Mouse (Mus musculus) E14TG2a.4 (cell line): Measurements from ENCODE around the gene Teddm2.
A peak's percentile ranks its signal among the peaks of the same experiment; 100 is the strongest.

Source experiments
- H3K27me3 ChIP-seq: 2 replicates; pipeline ENCODE4 v1.6.1; 2014; ENCODE audit warnings: low read length, control low read depth; ENCODE audit not compliant: insufficient read depth
- H3K36me3 ChIP-seq: 2 replicates; pipeline ENCODE4 v1.6.1; 2014; ENCODE audit warnings: low read length, control low read depth; ENCODE audit not compliant: insufficient read depth
- H3K4me1 ChIP-seq: replicated peaks from 2 replicates; pipeline ENCODE4 v1.6.1; 2014; ENCODE audit warnings: low read depth, low read length, control low read depth
- H3K4me3 ChIP-seq: replicated peaks from 2 replicates; pipeline ENCODE4 v1.5.1; 2014; ENCODE audit warnings: mild to moderate bottlenecking, low read length
- H3K9me3 ChIP-seq: 2 replicates; pipeline ENCODE4 v1.6.1; 2014; ENCODE audit warnings: low read length, control low read depth
- CTCF ChIP-seq: conservative IDR thresholded peaks from 2 replicates; pipeline ENCODE4 v1.5.1; 2014; ENCODE audit warnings: low read length
- NANOG ChIP-seq: IDR thresholded peaks from 2 replicates; pipeline ENCODE4 v1.6.1; 2014; ENCODE audit warnings: borderline replicate concordance, low read length, mixed read lengths
- POU5F1 ChIP-seq: IDR thresholded peaks from 2 replicates; pipeline ENCODE4 v1.6.1; 2014; ENCODE audit warnings: low read length, borderline replicate concordance

The Teddm2 gene

GRCm38 (mm10) chr1:153899731-153900380 lies at the start of gene Teddm2, which contains the start of gene Glul:
Gene Teddm2, minus strand, starts transcription at chr1:153900228.
Gene Glul, plus strand, starts transcription at chr1:153899944.
- peaks cover 26% of the 10 kb centered on the region for H3K36me3 ChIP-seq
- no peaks in the 10 kb centered on the region for H3K9me3 ChIP-seq
- peak within 1 kb of the TSS; percentile 91 for H3K4me3 ChIP-seq
- no peaks in the 10 kb centered on the region for H3K27me3 ChIP-seq
- TF ChIP-seq NANOG (no peak), CTCF (no peak), POU5F1 (no peak)
- peaks cover 72% of the 10 kb centered on the region for H3K4me1 ChIP-seq

DNA sequence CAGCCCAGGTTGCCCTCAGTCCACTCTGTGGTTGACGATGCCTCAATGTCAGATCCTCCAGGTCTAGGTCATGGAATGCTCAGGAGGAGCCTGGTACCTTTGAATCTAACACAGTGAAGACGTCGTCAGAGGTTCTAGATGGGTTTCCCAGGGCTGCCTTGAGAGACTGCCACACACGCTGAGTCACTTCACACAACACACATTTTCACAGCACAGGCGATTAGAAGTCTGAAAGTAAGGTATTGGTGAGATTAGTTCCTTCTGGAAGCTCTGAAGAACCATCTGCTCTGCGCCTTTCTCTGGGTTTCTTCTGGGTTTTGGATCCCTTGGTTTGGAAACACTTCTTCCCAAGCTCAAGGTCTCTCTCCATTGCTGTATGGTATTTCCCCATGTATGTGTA lies 47.8 kb upstream of the Teddm2 start:
- Histone ChIP-seq H3K4me1 (no peaks in the 10 kb centered on the region), H3K4me3 (no peak overlapping the region), H3K9me3 (peaks cover 8% of the 10 kb centered on the region; the same call in 1 of the 2 replicates), H3K36me3 (no peaks in the 10 kb centered on the region), H3K27me3 (peaks cover 6% of the 10 kb centered on the region; the same call in 1 of the 2 replicates)
- TF ChIP-seq CTCF: no peak
- no peak for TF ChIP-seq POU5F1
- no peak for TF ChIP-seq NANOG

DNA sequence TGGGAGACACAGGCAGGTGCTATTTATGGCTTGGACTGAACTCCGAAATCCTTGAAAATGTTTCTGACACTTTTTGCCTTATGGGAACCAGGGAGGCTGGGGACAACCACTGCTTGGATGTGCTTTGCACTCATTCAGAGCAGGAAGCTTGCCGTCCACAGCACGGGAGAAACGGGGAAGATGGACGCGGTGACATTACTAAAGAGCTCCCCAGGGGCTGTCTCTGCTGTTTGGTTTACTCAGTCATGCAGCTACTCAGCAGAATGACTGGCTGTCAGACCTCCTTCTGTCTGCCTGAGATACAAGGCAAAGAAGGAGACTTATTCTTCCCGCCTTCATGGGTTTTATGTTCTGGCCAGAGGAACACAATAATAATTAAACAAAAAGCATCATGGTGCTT lies 46.9 kb upstream of the Teddm2 start:
- Histone ChIP-seq H3K4me3 (no peak overlapping the region), H3K4me1 (no peaks in the 10 kb centered on the region), H3K27me3 (0 out of 2 replicates have a peak, but pooled peaks cover 2% of the 10 kb centered on the region), H3K9me3 (peaks cover 12% of the 10 kb centered on the region), H3K36me3 (no peaks in the 10 kb centered on the region)
- TF ChIP-seq POU5F1: no peak
- no peak for TF ChIP-seq NANOG
- no peak for TF ChIP-seq CTCF

DNA sequence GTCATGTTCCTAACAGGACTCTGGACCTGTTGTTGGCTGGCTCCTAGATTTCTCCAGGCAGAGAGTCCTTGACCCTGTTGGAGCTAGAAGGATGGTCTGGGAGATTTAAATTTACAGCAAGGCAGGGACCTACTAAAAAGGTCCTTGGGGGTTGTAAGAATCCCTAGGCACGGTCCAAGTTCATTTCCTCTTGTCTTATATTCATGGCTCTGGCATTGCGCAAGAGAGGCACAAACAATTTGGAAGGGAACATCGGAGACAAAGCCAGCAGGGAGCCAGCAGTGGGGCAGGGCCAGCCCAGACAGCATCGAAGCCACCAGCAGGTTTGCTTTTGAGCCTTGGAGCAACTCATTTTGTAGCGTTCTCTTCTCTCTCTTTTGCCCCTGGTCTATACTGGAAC lies 45.2 kb upstream of the Teddm2 start:
- no peaks in the 10 kb centered on the region for H3K4me1 ChIP-seq
- TF ChIP-seq POU5F1: no peak
- no peak for TF ChIP-seq NANOG
- no peak for TF ChIP-seq CTCF
- peaks cover 17% of the 10 kb centered on the region for H3K9me3 ChIP-seq
- H3K4me3 ChIP-seq: no peak overlapping the region
- no peaks in the 10 kb centered on the region for H3K27me3 ChIP-seq
- no peaks in the 10 kb centered on the region for H3K36me3 ChIP-seq

DNA sequence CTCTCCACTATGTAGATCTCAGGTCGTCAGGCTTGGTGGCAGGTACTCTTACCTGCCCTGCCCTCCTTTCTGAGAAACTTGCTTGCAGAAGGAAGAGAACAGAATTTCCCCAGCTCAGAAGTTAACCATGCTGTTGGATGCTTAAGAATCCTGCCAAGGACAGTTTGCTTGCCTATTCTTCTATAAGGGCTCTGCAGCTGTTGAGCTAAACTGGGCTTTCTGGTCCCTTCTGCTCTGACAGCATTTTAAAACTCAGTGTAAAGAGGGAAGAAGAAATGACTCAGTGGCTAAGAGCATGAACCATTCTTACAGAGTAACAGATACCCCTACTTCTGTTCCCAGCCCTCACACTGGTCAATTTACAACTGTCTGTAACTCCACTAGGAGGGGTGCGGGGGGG lies 41.0 kb upstream of the Teddm2 start:
- no peaks in the 10 kb centered on the region for H3K4me1 ChIP-seq

DNA sequence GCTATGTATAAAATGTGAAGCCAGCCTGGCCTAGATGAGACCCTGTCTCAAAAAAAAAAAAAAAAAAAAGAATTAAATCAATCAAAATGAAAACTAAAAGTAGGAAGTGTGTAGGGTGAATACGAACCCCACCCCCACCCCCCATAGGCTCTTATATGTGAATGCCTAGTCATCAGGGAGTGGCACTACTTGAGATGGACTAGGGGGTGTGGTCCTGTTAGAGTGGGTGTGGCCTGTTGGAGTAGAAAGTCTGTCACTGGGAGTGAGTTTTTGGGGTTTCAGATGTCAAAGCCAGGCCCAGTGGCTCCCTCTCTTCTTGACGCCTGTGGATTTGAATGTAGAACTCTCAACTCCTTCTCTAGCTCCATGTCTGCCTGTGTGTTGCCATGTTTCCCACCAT lies 37.0 kb upstream of the Teddm2 start:
- TF ChIP-seq POU5F1 (no peak), CTCF (no peak), NANOG (no peak)
- no peaks in the 10 kb centered on the region for H3K36me3 ChIP-seq
- no peaks in the 10 kb centered on the region for H3K27me3 ChIP-seq
- peaks cover 10% of the 10 kb centered on the region; the same call in 1 of the 2 replicates for H3K9me3 ChIP-seq
- no peak overlapping the region for H3K4me3 ChIP-seq
- peaks cover 9% of the 10 kb centered on the region for H3K4me1 ChIP-seq

More for the DNA sequence above, 41.0 kb upstream of the Teddm2 start:
- peaks cover 22% of the 10 kb centered on the region for H3K9me3 ChIP-seq
- TF ChIP-seq NANOG (no peak), POU5F1 (no peak), CTCF (no peak)
- no peaks in the 10 kb centered on the region for H3K27me3 ChIP-seq
- no peak overlapping the region for H3K4me3 ChIP-seq
- H3K36me3 ChIP-seq: no peaks in the 10 kb centered on the region

- Histone ChIP-seq H3K9me3 (peaks cover 5% of the 10 kb centered on the region; the same call in 1 of the 2 replicates), H3K4me3 (no peak overlapping the region), H3K4me1 (peaks cover 9% of the 10 kb centered on the region), H3K36me3 (no peaks in the 10 kb centered on the region), H3K27me3 (no peaks in the 10 kb centered on the region)
- TF ChIP-seq NANOG: no peak
- no peak for TF ChIP-seq POU5F1
- TF ChIP-seq CTCF: no peak
Measured at GRCm38 (mm10) chr1:153935844-153936380, 35.9 kb upstream of the Teddm2 start.

GRCm38 (mm10) chr1:153933772-153934171 lies 33.7 kb upstream of the Teddm2 start:
- Histone ChIP-seq H3K36me3 (no peaks in the 10 kb centered on the region), H3K27me3 (no peaks in the 10 kb centered on the region), H3K4me3 (no peak overlapping the region), H3K4me1 (peaks cover 9% of the 10 kb centered on the region), H3K9me3 (peaks cover 16% of the 10 kb centered on the region)
- TF ChIP-seq CTCF (no peak), POU5F1 (no peak), NANOG (no peak)
